Mouse (Mus musculus): ENCODE data around the gene Tnfrsf12a.

Gene Tnfrsf12a

GRCm38 (mm10) chr17:23645894-23646293 is 31.4 kb downstream of the Tnfrsf12a start:
- no peak for DNase-seq (ENCODE audit: low spot score in 2 of 2)

- no peak for DNase-seq (ENCODE audit: low spot score in 2 of 2)
Observed at GRCm38 (mm10) chr17:23644613-23645495, 32.4 kb downstream of the Tnfrsf12a start, which contains the start of gene Mmp25. Gene Mmp25, minus strand, starts transcription at chr17:23645277.

GRCm38 (mm10) chr17:23631241-23631640 is 46.0 kb downstream of the Tnfrsf12a start:
- no peak for DNase-seq (ENCODE audit: low spot score in 2 of 2)

GRCm38 (mm10) chr17:23630195-23631020 is 46.9 kb downstream of the Tnfrsf12a start:
- peak; percentile 83 to 88 for DNase-seq (ENCODE audit: low spot score in 2 of 2)

- DNase-seq (ENCODE audit: low spot score in 2 of 2): no peak
Observed at GRCm38 (mm10) chr17:23627813-23628212, 49.5 kb downstream of the Tnfrsf12a start.
